Mouse (Mus musculus) forebrain, embryonic 11.5 days (tissue): ENCODE results near the gene Olfr273. TPM values are rescaled to one million over a fixed set of nuclear protein-coding genes. Genes with fewer than 3 reads are reported as not detected.

Experiments used
- polyA plus RNA-seq: library from polyadenylated mRNA; unstranded; fragments of >200 nt; fragmentation: Nextera tagmentation; extraction: Ambion mirVana; gene quantifications from 2 replicates; pipeline ENCODE4 v1.2.1, GENCODE M21; 2014

Gene Olfr273
- polyA plus RNA-seq, 1 experiment from 2014 or later: not detected

Other genes with a start within 250 kb of the Olfr273 start
- not detected in 2 replicates for gene Olfr275, start 44.6 kb downstream of the Olfr273 start, polyA plus RNA-seq
- gene Olfr272, start 59.9 kb upstream of the Olfr273 start, polyA plus RNA-seq: not detected in 2 replicates
- gene Olfr270, start 105.3 kb upstream of the Olfr273 start, polyA plus RNA-seq: not detected in 2 replicates
- gene Nipsnap3a, start 130.0 kb upstream of the Olfr273 start, polyA plus RNA-seq: not detected in 2 replicates
- gene Nipsnap3b, start 152.6 kb upstream of the Olfr273 start, polyA plus RNA-seq: 82.5 and 86.4 TPM in 2 replicates